Mouse (Mus musculus) layer of hippocampus, adult 8-10 months (tissue): ENCODE results near the gene Ell. TPM values are rescaled to one million over a fixed set of nuclear protein-coding genes. Genes with fewer than 3 reads are reported as not detected.

Experiments
- DNase-seq, 2 experiments: peaks; one replicate each; pipeline ENCODE4 v3.0.0; 2022; ENCODE audit warnings: low spot score in 2 of 2
- total RNA-seq, 4 experiments: library from RNA; stranded (reverse); gene quantifications; 2 replicates each; pipeline ENCODE4 v1.2.4; 2022

Gene Ell
- total RNA-seq, 4 experiments from 2014 or later = 19.6 to 22.0 (median 20.8) TPM

- no peak for DNase-seq
These were observed 58.4 kb downstream of the Ell start for GRCm38 (mm10) chr8:70597417-70598272.

GRCm38 (mm10) chr8:70598283-70598682, 59.0 kb downstream of the Ell start:
- peak; percentile 77 to 85 for DNase-seq

DNA sequence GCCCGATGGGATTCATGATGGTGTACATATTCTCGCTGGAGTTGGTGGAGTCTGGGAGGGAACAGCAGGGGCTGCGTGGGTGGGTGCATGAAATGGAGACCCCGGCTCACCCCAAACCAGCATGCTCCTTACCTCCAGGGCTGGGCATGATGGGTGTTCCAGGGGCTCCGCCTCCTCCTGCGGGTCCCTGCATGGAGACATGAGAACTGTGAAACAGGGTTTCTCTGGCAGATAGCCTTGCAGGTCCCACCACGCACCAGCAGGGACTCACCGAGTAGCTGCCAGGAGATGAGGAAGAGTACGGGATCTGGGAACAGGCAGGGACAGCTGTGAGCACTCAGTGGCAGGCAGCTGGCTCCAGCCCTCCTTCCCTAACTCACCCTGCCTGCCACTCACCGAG, 59.5 kb downstream of the Ell start:
- DNase-seq = no peak

DNA sequence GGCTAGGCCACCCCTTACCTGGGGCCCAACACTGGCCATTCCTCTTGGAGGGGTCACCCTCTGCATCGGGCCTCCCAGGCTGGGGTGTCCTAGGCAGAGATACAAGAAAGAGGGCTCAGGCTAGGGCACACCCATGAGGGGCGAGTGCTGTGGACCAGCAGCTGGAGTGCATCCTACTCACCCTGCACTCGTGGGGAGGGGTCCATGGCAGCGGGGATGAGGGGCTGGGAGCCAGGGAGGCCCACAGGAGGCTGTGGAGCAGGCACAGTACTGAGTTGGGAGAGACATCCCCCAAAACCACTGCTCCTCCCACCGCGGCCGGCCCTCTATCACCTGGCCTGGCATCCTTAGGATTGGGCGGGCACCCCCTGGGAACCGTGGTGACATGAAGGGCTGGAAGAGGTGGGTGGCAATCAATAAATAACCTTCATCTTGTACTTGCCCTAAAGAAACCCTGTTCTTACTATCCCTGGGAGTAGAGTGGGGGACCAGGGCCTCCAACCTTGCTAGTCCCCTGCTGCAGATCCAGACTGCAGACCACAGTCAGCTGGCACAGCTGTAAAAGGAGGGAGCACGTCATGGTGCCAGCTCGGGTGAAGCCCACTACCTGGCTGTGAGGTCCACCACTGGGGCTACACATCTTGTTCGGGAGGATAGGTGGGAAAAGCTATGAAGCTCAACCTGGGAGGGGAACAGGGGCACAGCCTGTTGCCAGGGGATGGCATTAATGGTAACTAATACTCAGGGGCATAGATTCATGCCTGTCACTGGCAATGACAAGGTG, 60.4 kb downstream of the Ell start:
- no peak for DNase-seq

DNA sequence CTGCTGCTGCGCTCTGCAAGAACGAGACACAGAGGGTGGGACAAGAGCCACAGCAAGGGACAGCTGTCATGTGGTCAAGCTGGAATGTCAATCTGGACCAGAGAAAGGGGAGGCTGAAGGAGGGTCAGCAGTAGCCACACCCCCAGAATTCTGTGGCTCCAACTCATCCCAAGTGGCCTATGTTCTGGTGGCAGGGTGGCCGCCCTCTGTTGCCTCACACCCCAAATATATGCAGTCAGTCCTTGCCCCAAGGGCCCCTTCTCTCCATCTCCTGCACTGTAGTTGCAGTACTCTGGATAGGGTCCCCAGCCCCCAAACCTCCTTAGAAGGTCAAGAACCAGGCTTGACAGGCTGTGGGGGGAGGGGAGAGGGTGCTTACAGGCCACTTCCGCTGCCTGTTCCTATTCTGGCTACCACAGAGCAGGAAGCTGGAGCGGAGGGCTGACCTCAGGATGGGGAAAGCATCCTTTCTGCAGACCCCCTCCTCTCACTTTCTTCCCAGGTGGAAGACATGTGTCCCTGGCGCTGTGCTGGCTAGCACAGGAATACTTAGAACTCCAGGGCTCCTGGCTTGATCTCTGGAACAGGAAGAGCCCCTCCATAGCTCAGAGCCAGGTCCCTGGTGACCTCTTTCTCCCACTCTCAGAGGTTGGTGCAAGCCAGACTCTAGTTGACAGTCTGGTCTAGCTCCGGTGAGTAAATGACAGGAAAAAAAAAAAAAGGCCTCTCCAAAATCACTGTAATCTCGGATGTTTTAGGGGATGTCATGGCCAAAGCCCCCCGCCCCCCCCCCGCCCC, 61.4 kb downstream of the Ell start:
- no peak for DNase-seq

- peak; percentile 80 to 81 for DNase-seq
These were observed 62.0 kb downstream of the Ell start for GRCm38 (mm10) chr8:70601271-70601649.

DNA sequence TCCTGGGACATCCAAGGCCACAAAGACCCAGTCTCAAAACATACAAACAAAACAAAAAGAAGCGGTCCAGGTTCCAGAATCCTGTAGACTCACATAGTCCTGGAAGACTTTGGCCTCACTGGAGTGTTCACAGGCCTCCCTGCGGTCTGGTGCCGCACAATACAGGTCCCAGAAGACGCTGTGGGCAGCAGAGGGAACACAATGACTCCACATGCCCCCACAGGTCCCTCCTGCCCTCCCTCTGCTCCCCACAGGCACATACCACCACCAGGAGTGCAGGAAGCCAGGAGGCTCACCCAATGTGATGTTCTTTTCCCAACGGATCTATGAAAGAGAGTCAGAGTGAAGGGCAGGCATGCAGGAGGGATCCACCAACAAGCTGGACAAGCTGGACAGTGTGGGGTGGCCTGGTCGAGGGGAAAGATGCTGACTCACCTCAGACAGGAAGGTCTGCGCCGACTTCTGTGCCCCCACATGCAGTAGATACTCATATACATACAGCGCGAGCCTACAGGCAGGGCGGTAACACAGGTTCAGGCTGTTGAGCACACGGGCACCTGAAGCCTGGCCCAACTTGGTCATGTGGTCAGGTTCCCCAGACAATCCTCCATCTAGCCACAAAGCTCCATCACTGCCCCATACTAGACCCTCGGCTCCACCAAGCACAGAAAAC, 63.0 kb downstream of the Ell start:
- DNase-seq = no peak

DNA sequence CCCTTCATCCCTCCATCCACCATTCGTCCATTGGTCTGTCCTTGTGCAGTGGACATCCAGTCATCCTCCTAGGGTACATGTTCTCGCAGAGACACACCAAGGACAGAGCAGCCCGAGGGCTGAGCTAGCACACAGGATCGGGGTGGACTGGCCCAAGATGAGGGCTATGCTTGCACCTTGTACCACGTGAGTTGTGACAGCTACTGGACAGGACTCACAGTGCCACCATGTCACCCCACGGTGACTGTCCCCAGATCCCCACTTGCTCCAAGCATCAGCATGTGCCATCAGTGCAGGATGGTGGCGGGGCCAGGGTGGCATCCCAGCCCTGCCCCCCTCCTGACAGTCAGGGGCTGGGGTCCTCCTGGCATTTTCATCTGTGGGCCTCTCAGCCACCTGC, 65.3 kb downstream of the Ell start:
- DNase-seq = no peak

GRCm38 (mm10) chr8:70605871-70606779, 66.9 kb downstream of the Ell start:
- no peak for DNase-seq

DNA sequence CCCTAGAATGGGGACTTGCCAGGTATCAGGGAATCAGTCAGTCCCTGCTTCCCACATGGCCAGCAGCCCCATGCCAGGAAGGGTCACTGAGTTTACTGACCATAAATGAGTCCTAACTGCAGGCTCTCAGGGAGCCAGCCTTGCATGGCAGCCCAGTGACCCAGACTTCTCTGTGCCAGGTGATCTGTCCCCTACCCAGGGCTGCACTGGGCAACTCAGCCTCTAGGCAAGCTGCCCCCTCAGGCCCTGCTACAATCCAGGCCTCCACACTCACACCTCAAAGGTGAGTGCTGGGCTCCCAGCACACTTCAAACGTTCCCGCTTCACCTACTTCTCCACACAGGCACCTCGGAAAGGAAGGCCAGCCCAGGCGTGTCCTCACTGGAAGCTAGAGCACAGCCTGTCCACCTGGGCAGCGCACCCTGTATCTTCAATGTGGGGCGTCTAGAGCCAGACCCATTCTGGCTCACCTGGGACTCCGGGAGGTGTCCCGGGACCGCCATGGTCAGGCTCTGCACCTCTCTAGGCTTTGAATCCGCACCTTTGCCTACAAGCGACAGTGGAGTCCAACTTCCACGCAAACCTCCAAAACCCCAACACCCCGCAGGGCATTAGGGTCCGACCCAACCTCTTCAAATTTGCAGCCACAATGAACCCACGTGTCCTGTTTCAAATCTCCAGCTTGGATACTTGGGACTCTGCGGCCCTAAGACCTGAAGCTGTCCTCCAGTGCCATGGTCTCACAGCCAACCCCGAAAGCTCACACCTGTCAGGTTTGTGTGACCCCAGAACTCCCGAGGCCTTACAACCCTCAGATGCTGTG, 67.7 kb downstream of the Ell start:
- DNase-seq = no peak

GRCm38 (mm10) chr8:70607603-70607897, 68.3 kb downstream of the Ell start:
- DNase-seq = no peak

GRCm38 (mm10) chr8:70607898-70608748, 68.9 kb downstream of the Ell start:
- DNase-seq = no peak

DNA sequence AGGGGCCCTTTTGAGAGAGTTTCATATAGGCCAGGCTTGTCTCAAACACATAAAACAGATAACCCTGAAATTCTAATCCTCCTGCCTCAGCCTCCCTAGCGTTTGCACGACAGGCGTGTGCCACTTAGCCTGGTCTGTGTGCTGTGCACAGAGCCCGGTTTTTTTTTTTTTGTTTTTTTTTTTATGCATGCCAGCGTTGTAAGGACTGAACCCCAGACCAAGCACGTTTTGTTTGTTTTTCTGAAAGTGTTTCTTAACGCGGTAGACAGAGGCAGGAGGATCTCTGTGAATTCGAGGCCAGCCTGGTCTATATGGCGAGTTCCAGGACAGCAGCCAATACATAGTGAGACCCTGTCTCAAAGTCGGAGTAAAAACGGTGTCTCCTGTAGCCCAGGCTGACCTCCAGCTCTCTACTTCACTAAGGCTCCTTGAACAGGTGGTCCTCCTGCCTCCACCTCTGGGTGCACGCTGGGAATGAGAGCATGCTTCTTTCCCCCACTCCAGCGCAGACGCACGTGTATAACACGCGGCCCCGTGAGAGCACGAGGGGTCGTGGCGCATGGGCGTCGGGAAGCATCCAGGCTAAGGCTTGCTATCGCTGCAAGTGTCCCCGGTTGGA, 69.6 kb downstream of the Ell start, which contains the start of gene Ssbp4:
Gene Ssbp4 (minus strand): TSS at position 124 of the 619 bp plus-strand sequence.
- no peak for DNase-seq

DNA sequence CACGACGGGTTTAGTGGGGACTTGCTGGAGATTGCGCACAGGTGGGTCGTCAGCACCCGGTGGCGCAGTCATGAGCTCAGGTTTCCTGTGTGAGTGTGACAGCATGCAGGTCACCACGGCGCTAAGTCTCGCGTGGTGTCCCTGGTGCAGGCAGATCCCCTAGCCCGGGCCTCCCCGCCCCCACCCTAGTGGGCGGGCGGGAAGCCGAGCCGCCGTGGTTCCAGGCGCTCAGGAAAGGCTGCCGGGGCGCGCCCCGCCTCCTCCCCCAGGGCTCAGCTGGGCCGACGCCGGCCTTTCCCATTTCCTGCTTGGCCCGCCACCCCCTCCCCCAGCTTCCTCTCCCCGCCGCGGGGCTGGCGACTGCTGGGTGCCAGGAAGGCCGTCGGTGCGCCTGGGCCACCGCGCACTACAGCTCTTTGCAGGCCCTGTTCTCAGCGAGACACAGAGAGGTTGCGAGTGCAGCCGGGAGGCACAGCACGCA, 70.2 kb downstream of the Ell start:
- DNase-seq = no peak

- DNase-seq = peak; percentile 82 to 85
These were observed 70.9 kb downstream of the Ell start for GRCm38 (mm10) chr8:70609849-70610795.
